Mouse (Mus musculus): ENCODE data around the gene Kcnq1.

DNA sequence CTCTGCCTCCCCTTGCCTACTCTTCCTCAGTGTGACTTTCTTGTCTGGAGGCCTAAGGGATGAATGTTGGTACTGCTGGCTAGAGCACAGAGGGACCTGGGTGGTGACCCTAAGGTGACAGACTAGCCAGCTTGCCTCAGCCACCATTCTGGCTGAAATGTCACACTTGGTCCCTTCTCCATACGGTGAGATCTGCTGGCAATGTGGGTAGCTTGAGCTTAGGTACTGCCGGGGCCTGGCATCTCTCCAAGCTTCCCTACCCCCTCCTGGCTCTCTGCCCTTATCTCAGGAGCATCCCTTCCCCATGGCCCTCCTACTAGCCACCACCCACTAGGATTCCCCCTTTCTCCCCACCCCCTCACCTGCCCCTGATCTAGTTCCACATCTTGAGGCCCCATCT, 283.7 kb downstream of the Kcnq1 start:
- TF ChIP-seq POLR2A (IDR thresholded peaks at IDR 0.05; ENCODE audit: low read depth, low read length) (no peak), CTCF (IDR thresholded peaks at IDR 0.05; ENCODE audit: extremely low read depth, insufficient read depth, insufficient read length, insufficient replicate concordance) (no peak)
